ENCODE assay signal across 9 mouse cellular contexts in genomic region chr1:187605391-187606270, GRCm38 (mm10). TPM values are rescaled to one million over a fixed set of nuclear protein-coding genes. Genes with fewer than 3 reads are reported as not detected.
DNase-seq lines count a peak whose midpoint lies in the region; ATAC-seq and TF ChIP-seq lines count a peak whose summit lies in the region.
"Had no signal": no experiment of that assay in that cellular context is flagged by ENCODE, and none has a peak within 500 bp of the region (broad histone marks: within the 10 kb centered on the region; RNA-seq: fewer than 3 reads in every experiment).

No protein-coding gene starts in this region.

- TF ChIP-seq CTCF in lung, postnatal 0 days (IDR thresholded peaks at IDR 0.05) = no peak
- TF ChIP-seq CTCF in liver, postnatal 0 days (IDR thresholded peaks at IDR 0.05; ENCODE audit: low read depth) = no peak

- H3K9me3 ChIP-seq in lung, postnatal 0 days (ENCODE audit: low read length) = no peaks in the 10 kb centered on the region
- peaks cover 5% of the 10 kb centered on the region for H3K9me3 ChIP-seq in liver, postnatal 0 days (ENCODE audit: low read length)

- no peak for ATAC-seq in lung, postnatal 0 days
- ATAC-seq in liver, postnatal 0 days = no peak
- no peak for ATAC-seq in megakaryocyte, adult 5-6 weeks (ENCODE audit: poor library complexity, severe bottlenecking)

- H3K4me3 ChIP-seq in lung, postnatal 0 days (ENCODE audit: low read depth, low read length) = peak overlapping the region; percentile 12; the same call in 1 of the 2 replicates
- no peak overlapping the region for H3K4me3 ChIP-seq in liver, postnatal 0 days (ENCODE audit: low read depth, low read length)

- no peak overlapping the region for H3K27ac ChIP-seq in lung, postnatal 0 days (ENCODE audit: low read length)
- H3K27ac ChIP-seq in liver, postnatal 0 days (ENCODE audit: low read depth) = no peak overlapping the region
- H3K27ac ChIP-seq: liver, embryonic 14.5 days had no signal

- H3K9ac ChIP-seq in lung, postnatal 0 days (replicated peaks; ENCODE audit: low read depth) = no peak overlapping the region
- H3K9ac ChIP-seq in liver, postnatal 0 days (replicated peaks) = no peak overlapping the region
- H3K9ac ChIP-seq: liver, embryonic 14.5 days had no signal

- H3K27me3 ChIP-seq in lung, postnatal 0 days (replicated peaks; ENCODE audit: insufficient read depth, low read length) = peaks cover 53% of the 10 kb centered on the region
- H3K27me3 ChIP-seq in liver, postnatal 0 days (ENCODE audit: insufficient read depth, low read length) = peaks cover 71% of the 10 kb centered on the region

- TF ChIP-seq EP300 in lung, postnatal 0 days (IDR thresholded peaks at IDR 0.05) = no peak
- TF ChIP-seq EP300 in liver, postnatal 0 days (IDR thresholded peaks at IDR 0.05; ENCODE audit: low read depth) = no peak

- 3% methylated on average over 32 of the region's 32 CpGs for WGBS in lung, postnatal 0 days
- 4% methylated on average over 32 of the region's 32 CpGs for WGBS in liver, postnatal 0 days (ENCODE audit: insufficient replicate concordance)

- H3K36me3 ChIP-seq in lung, postnatal 0 days (ENCODE audit: insufficient read depth, low read length) = no peaks in the 10 kb centered on the region
- H3K36me3 ChIP-seq in liver, postnatal 0 days (replicated peaks; ENCODE audit: insufficient read depth, low read length) = no peaks in the 10 kb centered on the region

- H3K4me2 ChIP-seq in lung, postnatal 0 days (replicated peaks; ENCODE audit: low read depth, low read length) = peak overlapping the region; percentile 35
- H3K4me2 ChIP-seq in liver, postnatal 0 days (ENCODE audit: low read depth, low read length) = no peak overlapping the region

- DNase-seq in cerebellum, postnatal 14 days = peak; percentile 42 to 49
- no peak for DNase-seq in cerebellum, adult 8-10 months
- DNase-seq in lung, postnatal 0 days (ENCODE audit: low spot score) = no peak
- no peak for DNase-seq in lung, postnatal 4 days
- DNase-seq in liver, postnatal 0 days = peak; percentile 17
- DNase-seq in ovary, adult 18-20 months (ENCODE audit: low spot score) = no peak
- DNase-seq in ovary, postnatal 10 days (ENCODE audit: low spot score) = no peak

- no peaks in the 10 kb centered on the region; the same call in 1 of the 2 replicates for H3K4me1 ChIP-seq in lung, postnatal 0 days (ENCODE audit: insufficient read depth, low read depth, low read length)
- peaks cover 3% of the 10 kb centered on the region for H3K4me1 ChIP-seq in liver, postnatal 0 days (ENCODE audit: insufficient read depth)

RNA-seq across cellular contexts. Expression of gene Esrrg, which starts 3.0 kb away (rescaled TPM):
- 0.54 and 0.93 TPM in 2 replicates for polyA plus RNA-seq in lung, postnatal 0 days (2015; fragmentation: Nextera tagmentation; extraction: Ambion mirVana)
- 0.05 and 0.11 TPM in 2 replicates for polyA plus RNA-seq in liver, postnatal 0 days (2015; fragmentation: Nextera tagmentation; extraction: Ambion mirVana)
- not detected in 2 replicates for total RNA-seq in megakaryocyte, adult 5-6 weeks (2015)
- not detected in 2 replicates for total RNA-seq in megakaryocyte, adult 5-6 weeks (2017)

Comparison
In these comparisons a context has a peak if more than half of its experiments do, and no peak if none do; other contexts are left out.
1. DNase-seq: peak in cerebellum, postnatal 14 days (2 of 2) and liver, postnatal 0 days (single experiment); none in cerebellum, adult 8-10 months (single experiment), lung, postnatal 0 days (single experiment), lung, postnatal 4 days (0 of 2), ovary, adult 18-20 months (single experiment) and ovary, postnatal 10 days (single experiment).